Mouse (Mus musculus): ENCODE results near the gene Grin2c. TPM values are rescaled to one million over a fixed set of nuclear protein-coding genes. Genes with fewer than 3 reads are reported as not detected.

Gene Grin2c
- polyA plus RNA-seq, 1 experiment, result 4.8 TPM

- peaks cover 5% of the 10 kb centered on the region for H3K4me1 ChIP-seq (ENCODE audit: control insufficient read depth, insufficient read depth, low read length)
- no peak overlapping the region for H3K4me3 ChIP-seq (replicated peaks; ENCODE audit: extremely low read depth, low read depth, low read length)
- DNase-seq, result no peak
- WGBS, result 62% methylated on average over 15 of the region's 15 CpGs
- TF ChIP-seq POLR2A (IDR thresholded peaks at IDR 0.05; ENCODE audit: borderline replicate concordance, extremely low read depth, low read depth, low read length) (no peak), CTCF (IDR thresholded peaks at IDR 0.05; ENCODE audit: insufficient read depth, low read length) (no peak)
Measured at GRCm38 (mm10) chr11:115229021-115229930, 37.8 kb downstream of the Grin2c start.

- no peak for DNase-seq
- Histone ChIP-seq H3K4me1 (ENCODE audit: control insufficient read depth, insufficient read depth, low read length) (peaks cover 12% of the 10 kb centered on the region), H3K4me3 (replicated peaks; ENCODE audit: extremely low read depth, low read depth, low read length) (no peak overlapping the region)
- WGBS, result 66% methylated on average over 7 of the region's 7 CpGs
- TF ChIP-seq CTCF (IDR thresholded peaks at IDR 0.05; ENCODE audit: insufficient read depth, low read length), result no peak
- no peak for TF ChIP-seq POLR2A (IDR thresholded peaks at IDR 0.05; ENCODE audit: borderline replicate concordance, extremely low read depth, low read depth, low read length)
Measured at GRCm38 (mm10) chr11:115228430-115228829, 38.6 kb downstream of the Grin2c start.

- peaks cover 18% of the 10 kb centered on the region for H3K4me1 ChIP-seq (ENCODE audit: control insufficient read depth, insufficient read depth, low read length)
- H3K4me3 ChIP-seq (replicated peaks; ENCODE audit: extremely low read depth, low read depth, low read length), result no peak overlapping the region
- TF ChIP-seq CTCF (IDR thresholded peaks at IDR 0.05; ENCODE audit: insufficient read depth, low read length), result no peak
- 76% methylated on average over 12 of the region's 12 CpGs for whole genome bisulfite sequencing
- no peak for DNase-seq
Measured at GRCm38 (mm10) chr11:115227640-115228039, 39.4 kb downstream of the Grin2c start.

- DNase-seq, result no peak
- no peak overlapping the region for H3K4me3 ChIP-seq (replicated peaks; ENCODE audit: extremely low read depth, low read depth, low read length)
- peaks cover 20% of the 10 kb centered on the region for H3K4me1 ChIP-seq (ENCODE audit: control insufficient read depth, insufficient read depth, low read length)
- TF ChIP-seq POLR2A (IDR thresholded peaks at IDR 0.05; ENCODE audit: borderline replicate concordance, extremely low read depth, low read depth, low read length) (no peak), CTCF (IDR thresholded peaks at IDR 0.05; ENCODE audit: insufficient read depth, low read length) (no peak)
- 54% methylated on average over 14 of the region's 14 CpGs for WGBS
Measured at GRCm38 (mm10) chr11:115226811-115227491, 40.1 kb downstream of the Grin2c start.

- TF ChIP-seq CTCF (IDR thresholded peaks at IDR 0.05; ENCODE audit: insufficient read depth, low read length), result no peak
- TF ChIP-seq POLR2A (IDR thresholded peaks at IDR 0.05; ENCODE audit: borderline replicate concordance, extremely low read depth, low read depth, low read length), result no peak
- no peak for DNase-seq
- Histone ChIP-seq H3K4me1 (ENCODE audit: control insufficient read depth, insufficient read depth, low read length) (peaks cover 20% of the 10 kb centered on the region), H3K4me3 (replicated peaks; ENCODE audit: extremely low read depth, low read depth, low read length) (no peak overlapping the region)
- WGBS, result 83% methylated on average over 6 of the region's 6 CpGs
Measured at GRCm38 (mm10) chr11:115225301-115225700, 41.7 kb downstream of the Grin2c start.

- WGBS, result 54% methylated on average over 8 of the region's 8 CpGs
- TF ChIP-seq POLR2A (IDR thresholded peaks at IDR 0.05; ENCODE audit: borderline replicate concordance, extremely low read depth, low read depth, low read length), result no peak
- peak; percentile 32 for TF ChIP-seq CTCF (IDR thresholded peaks at IDR 0.05; ENCODE audit: insufficient read depth, low read length)
- Histone ChIP-seq H3K4me1 (ENCODE audit: control insufficient read depth, insufficient read depth, low read length) (peaks cover 21% of the 10 kb centered on the region), H3K4me3 (replicated peaks; ENCODE audit: extremely low read depth, low read depth, low read length) (no peak overlapping the region)
- peak; percentile 33 for DNase-seq
Measured at GRCm38 (mm10) chr11:115224889-115225288, 42.2 kb downstream of the Grin2c start.

- Histone ChIP-seq H3K4me1 (ENCODE audit: control insufficient read depth, insufficient read depth, low read length) (peaks cover 30% of the 10 kb centered on the region), H3K4me3 (replicated peaks; ENCODE audit: extremely low read depth, low read depth, low read length) (no peak overlapping the region)
- no peak for DNase-seq
- WGBS, result 52% methylated on average over 6 of the region's 6 CpGs
- TF ChIP-seq CTCF (IDR thresholded peaks at IDR 0.05; ENCODE audit: insufficient read depth, low read length) (no peak), POLR2A (IDR thresholded peaks at IDR 0.05; ENCODE audit: borderline replicate concordance, extremely low read depth, low read depth, low read length) (no peak)
Measured at GRCm38 (mm10) chr11:115223877-115224276, 43.2 kb downstream of the Grin2c start.

- Histone ChIP-seq H3K4me3 (replicated peaks; ENCODE audit: extremely low read depth, low read depth, low read length) (no peak overlapping the region), H3K4me1 (ENCODE audit: control insufficient read depth, insufficient read depth, low read length) (peaks cover 33% of the 10 kb centered on the region)
- 52% methylated on average over 11 of the region's 11 CpGs for WGBS
Measured at GRCm38 (mm10) chr11:115223451-115223850, 43.6 kb downstream of the Grin2c start.

GRCm38 (mm10) chr11:115222570-115222969, 44.5 kb downstream of the Grin2c start:
- 19% methylated on average over 5 of the region's 5 CpGs for WGBS
- Histone ChIP-seq H3K4me3 (replicated peaks; ENCODE audit: extremely low read depth, low read depth, low read length) (no peak overlapping the region), H3K4me1 (ENCODE audit: control insufficient read depth, insufficient read depth, low read length) (peaks cover 34% of the 10 kb centered on the region)
- no peak for TF ChIP-seq POLR2A (IDR thresholded peaks at IDR 0.05; ENCODE audit: borderline replicate concordance, extremely low read depth, low read depth, low read length)
- DNase-seq, result peak; percentile 39

More at GRCm38 (mm10) chr11:115223451-115223850, 43.6 kb downstream of the Grin2c start:
- DNase-seq, result no peak
- TF ChIP-seq POLR2A (IDR thresholded peaks at IDR 0.05; ENCODE audit: borderline replicate concordance, extremely low read depth, low read depth, low read length) (no peak), CTCF (IDR thresholded peaks at IDR 0.05; ENCODE audit: insufficient read depth, low read length) (no peak)
